Mouse (Mus musculus) gastrocnemius, postnatal 25 days (tissue): ENCODE results near the gene Prkx. TPM values are rescaled to one million over a fixed set of nuclear protein-coding genes. Genes with fewer than 3 reads are reported as not detected.

Source experiments
- total RNA-seq, 2 experiments: library from RNA; stranded (reverse); gene quantifications; 1 replicate in 1 of 2; 2 replicates in 1 of 2; pipeline ENCODE4 v1.2.3; 2021

Prkx gene
- total RNA-seq, 2 experiments from 2014 or later: 5.1 to 5.7 TPM

Other genes with a start within 250 kb of the Prkx start
- not detected for gene Pbsn, start 57.3 kb upstream of the Prkx start, total RNA-seq
- gene Gm14744, start 68.5 kb upstream of the Prkx start, total RNA-seq: not detected
- gene 5430402E10Rik, start 128.8 kb upstream of the Prkx start, total RNA-seq: not detected